Mouse (Mus musculus): ENCODE measurements around the gene Il2rb.

Il2rb gene

GRCm38 (mm10) chr15:78520112-78520715, 25.1 kb upstream of the Il2rb start:
- DNase-seq: no peak

DNA sequence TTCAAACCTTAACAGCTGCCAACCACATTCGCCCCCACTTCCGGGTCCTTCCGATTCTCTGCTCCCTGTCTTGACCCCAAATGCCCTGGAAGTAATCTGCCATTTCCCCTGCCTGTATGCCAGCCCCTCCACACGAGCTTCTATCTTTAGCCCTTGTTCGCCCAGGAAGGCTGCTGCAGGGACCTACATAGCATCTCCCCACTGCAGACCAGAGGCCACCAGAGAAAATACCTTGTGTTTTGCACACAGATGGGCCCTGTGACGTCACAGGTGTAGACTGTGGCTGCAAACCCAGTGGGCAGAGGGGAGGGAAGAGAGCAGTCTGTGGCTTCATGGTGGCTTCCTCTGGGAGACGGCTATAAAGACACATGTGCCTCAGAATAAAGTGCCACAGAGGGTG, 23.1 kb upstream of the Il2rb start:
- peak; percentile 65 for DNase-seq

DNA sequence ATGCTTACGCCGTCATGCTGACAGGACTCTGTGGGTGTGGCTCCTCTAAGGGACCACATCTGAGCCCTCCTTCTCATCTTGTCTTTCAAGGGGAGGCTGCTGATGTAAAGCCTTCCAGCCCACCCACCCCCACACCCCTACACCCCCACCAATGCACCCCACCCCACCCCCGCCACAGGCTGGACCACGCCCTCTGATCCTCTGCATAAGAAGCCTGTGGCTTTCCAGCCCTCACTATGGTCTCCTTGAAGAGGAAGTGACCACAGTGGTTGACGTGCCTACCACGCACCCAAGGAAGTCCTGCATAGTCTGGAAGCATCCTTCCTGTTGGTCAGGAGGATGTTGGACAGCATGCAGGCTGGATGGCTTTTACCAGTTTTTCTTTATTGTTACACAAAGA, 20.7 kb upstream of the Il2rb start:
- no peak for DNase-seq

- DNase-seq: peak; percentile 77
Measured at GRCm38 (mm10) chr15:78514393-78515146, 19.5 kb upstream of the Il2rb start.

GRCm38 (mm10) chr15:78513019-78513418, 17.9 kb upstream of the Il2rb start:
- DNase-seq: no peak

DNA sequence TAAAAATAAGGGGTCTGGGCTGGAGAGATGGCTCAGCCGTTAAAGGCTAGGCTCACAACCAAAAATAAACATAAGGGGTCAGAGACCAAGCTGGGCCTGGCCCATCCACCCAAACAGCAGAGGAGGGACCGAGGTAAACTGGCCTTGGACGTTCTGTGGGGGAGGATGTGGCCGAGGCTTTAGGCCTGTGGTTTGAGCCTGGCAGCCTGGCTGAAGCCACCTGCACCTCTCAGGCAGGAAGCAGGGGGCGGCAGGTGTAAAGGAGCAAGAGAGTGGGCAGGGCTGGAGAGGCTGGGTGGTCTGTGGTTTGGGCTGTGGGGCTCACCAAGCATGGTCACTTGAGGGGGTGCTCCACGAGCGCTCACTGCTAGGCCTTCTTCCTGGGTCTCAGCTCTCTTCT, 16.9 kb upstream of the Il2rb start:
- no peak for DNase-seq

DNA sequence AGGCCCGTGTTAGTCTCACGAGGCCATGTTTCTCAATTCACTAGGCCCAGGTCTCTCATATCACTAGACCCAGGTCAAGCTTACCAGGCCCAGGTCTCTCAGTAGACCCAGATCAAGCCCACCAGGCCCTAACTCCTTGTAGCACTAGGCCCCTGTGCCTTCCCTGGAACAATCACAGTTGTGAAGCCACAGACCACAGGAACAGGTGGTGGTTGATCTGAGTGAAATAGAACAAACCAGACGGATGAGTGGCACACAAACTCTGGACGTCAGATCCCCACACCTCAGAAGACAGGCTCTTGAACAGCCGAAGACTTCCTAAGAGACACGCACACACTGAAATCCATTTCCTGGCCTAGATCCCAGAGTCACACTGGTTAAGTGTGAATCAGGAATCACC, 15.7 kb upstream of the Il2rb start:
- no peak for DNase-seq

GRCm38 (mm10) chr15:78510121-78510576, 15.1 kb upstream of the Il2rb start:
- DNase-seq: no peak

- no peak for DNase-seq
Measured at GRCm38 (mm10) chr15:78509297-78509899, 14.3 kb upstream of the Il2rb start.

DNA sequence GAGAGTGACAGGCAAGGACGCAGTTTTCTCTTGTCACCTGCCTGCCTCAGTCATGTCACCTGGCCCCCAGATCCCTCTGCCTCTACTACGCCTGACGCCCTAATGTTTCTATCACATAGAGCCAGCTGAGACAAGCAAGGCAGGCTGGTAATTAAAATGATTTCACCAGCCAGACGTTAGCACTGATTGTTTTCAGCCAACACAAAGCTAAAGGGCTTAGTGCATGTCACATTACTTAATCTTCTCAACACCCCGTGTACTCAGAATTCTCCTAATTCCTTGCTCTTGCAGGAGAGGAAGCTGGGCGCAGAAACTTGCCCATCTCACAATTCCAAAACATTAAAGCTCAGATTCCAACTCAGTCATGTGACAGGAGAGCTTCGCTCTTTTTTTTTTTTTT, 13.4 kb upstream of the Il2rb start:
- no peak for DNase-seq

- DNase-seq: no peak
Measured at GRCm38 (mm10) chr15:78505541-78505940, 10.5 kb upstream of the Il2rb start.

GRCm38 (mm10) chr15:78504816-78505215, 9.7 kb upstream of the Il2rb start:
- no peak for DNase-seq

DNA sequence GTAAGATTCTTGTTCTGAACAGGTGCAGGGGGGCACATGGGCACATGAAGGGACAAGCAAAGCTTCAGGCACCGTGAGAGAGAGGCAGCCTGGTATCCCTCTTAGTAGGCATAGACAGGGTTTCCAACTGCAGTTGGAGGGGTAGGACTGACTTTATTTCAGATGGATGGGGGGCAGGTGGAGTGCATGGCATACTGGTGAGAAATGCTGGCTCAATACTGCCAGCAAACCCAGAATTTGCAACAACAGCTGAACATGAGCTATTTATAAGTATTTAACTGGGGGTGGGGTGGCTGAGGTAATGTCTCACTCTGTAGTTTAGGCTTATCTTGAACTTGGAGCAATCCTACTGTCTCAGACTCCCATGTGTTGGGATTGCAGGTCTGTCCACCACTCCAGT, 8.9 kb upstream of the Il2rb start:
- DNase-seq: no peak

GRCm38 (mm10) chr15:78502437-78503132, 7.5 kb upstream of the Il2rb start:
- DNase-seq: no peak

DNA sequence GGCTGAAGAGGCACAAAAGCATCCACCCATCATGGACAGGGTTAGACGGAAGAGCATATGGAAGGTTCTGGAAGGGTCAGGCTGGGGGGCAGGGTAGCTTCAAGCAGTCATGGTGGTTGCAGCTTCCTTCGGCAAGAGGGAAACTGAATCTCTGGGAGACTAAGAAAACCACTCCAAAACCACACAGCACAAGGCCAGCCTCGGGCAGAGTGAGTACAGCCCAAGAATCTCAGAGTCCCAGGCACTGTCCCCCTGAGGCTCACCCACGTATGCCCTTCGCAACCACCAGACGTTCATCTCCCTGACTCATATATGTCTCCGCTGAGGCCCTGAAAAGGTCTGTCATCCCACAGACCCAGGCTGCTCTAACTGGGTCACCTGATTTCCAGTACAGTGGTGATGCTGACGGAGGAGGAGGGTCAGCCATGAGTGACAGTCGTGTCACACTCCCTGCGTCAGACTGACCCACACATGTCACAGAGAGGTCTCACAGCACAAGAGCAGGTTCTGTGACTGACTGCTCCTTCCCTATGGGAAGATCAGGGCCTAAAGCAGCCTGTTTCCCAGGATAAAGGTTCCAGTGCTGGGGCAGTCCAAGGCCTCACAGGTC, 1.6 kb downstream of the Il2rb start:
- DNase-seq: no peak

GRCm38 (mm10) chr15:78491301-78491700, 3.8 kb downstream of the Il2rb start:
- no peak for DNase-seq

DNA sequence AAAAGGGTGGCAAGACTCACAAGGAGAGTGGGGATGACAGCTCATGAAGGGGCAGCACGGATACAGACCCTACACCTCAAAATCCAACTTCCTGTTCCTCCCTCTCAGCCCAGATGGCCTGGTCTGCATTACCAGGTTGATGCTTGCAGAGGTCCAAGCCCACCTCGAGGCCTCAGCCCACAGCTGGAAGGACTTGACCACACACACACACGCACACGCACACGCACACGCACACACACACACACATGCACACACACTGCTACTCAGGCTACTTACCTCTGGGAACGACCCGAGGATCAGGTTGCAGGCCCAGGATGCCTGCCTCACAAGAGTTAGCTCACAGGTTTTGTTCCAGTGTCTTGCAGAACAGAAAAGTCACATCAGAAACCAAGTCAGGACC, 5.2 kb downstream of the Il2rb start:
- DNase-seq: no peak

DNA sequence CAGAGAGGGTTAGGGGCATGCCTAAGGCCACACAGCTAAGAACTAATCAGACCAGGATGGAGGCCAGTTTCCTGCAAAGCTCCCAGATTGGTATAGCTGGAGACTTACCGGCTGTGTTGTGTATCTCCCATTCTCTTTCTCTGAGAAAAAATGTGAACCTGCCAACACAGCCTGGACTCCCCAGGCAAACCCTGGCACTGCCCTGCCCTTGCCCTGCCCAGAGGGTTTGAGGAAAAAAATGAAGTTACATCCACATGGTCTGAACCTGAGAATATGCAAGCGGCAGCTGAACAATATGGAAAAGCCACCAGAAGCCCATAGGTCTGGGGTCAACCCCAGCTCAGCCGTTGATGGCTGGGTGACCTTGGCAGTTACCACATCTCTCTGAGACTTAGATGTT, 5.8 kb downstream of the Il2rb start:
- DNase-seq: no peak

GRCm38 (mm10) chr15:78487066-78487465, 8.0 kb downstream of the Il2rb start:
- DNase-seq: no peak

- DNase-seq: no peak
Measured at GRCm38 (mm10) chr15:78486564-78486963, 8.5 kb downstream of the Il2rb start.

- no peak for DNase-seq
Measured at GRCm38 (mm10) chr15:78483311-78483710, 11.8 kb downstream of the Il2rb start.

- no peak for DNase-seq
Measured at GRCm38 (mm10) chr15:78482518-78482917, 12.6 kb downstream of the Il2rb start.

DNA sequence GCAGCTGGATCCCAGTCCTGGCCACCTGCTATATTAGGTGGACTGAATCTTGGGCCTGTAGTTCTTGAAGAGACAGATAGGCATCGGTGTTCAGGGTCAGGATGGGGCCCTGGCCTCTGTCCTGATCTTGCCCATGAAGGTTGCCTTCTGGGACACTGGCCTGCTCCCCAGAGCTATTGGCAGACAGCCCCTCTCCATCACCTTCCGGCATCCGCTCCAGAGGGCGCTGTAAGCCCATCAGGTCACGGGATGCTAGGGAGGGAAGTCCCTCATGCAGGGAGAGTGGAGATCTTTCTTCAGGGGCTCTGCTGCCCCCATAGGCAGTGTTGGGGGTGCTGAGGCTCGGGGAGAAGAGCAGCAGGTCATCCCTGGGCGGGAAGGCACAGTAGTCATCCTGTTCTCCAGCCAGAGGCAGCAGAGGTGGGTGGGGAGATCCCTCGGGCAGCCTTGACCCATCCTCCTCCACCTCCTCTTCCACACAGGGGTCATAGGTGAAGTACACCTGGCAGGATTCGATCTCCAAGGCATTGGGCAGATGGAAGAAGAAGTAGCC, 13.5 kb downstream of the Il2rb start:
- peak; percentile 10 for DNase-seq
